Mouse (Mus musculus) lung, adult 2 months (tissue): ENCODE measurements around the gene Pdik1l.

Experiments used
- CTCF ChIP-seq: fragments of 200-500 bp; IDR thresholded peaks from 2 replicates; pipeline ENCODE4 v1.5.1; 2011; ENCODE audit warnings: mild to moderate bottlenecking, low read length, control low read depth; ENCODE audit not compliant: insufficient read depth
- POLR2A ChIP-seq: fragments of 200-500 bp; IDR thresholded peaks from 2 replicates; pipeline ENCODE4 v1.6.1; 2011; ENCODE audit warnings: low read depth, mild to moderate bottlenecking, control low read depth, low read length, borderline replicate concordance; ENCODE audit errors: extremely low read depth

- TF ChIP-seq CTCF (peak; percentile 42), POLR2A (no peak)
Observed at GRCm38 (mm10) chr4:134307367-134308072, 19.8 kb upstream of the Pdik1l start.
